Mouse (Mus musculus): ENCODE results near the gene Gm21972. TPM values are rescaled to one million over a fixed set of nuclear protein-coding genes. Genes with fewer than 3 reads are reported as not detected.

The Gm21972 gene
- total and polyA plus RNA-seq, 3 experiments: 0.47 to 78.8 (median 4.4) TPM

DNA sequence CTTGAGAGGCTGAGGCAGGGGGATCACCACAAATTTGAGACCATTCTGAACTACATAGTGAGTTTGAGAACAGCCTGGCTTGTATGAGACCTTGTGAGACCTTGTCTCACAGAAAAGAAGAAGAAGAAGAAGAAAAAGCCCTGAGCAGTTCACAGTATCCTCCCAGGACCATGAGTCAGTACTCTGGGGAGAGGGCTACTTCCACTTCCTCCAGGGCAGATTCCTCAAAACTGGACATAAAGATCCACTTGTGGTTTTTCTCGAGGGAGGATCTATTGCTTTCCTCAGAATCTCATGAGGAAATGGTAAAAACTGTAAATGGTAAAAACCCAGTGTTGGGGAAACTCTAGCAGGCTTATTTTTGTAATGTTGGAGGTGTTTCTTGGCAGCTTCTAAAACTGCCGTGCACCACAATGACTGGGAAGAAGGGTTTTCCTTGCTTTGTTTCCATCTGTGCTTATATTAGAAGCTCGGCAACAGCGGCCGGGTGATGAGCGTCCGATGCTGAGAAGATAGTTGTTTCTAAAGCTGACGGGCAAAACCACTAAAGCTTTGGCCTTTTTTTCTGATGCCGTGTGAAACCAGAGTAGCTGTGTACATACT lies 69.3 kb downstream of the Gm21972 start:
- H3K79me2 ChIP-seq (replicated peaks; ENCODE audit: control insufficient read depth, extremely low read depth, insufficient read depth, poor library complexity, severe bottlenecking): no peaks in the 10 kb centered on the region
- H3K4me1 ChIP-seq (ENCODE audit: control insufficient read depth in 1 of 2, insufficient read depth in 2 of 2): no peaks in the 10 kb centered on the region
- H3K4me2 ChIP-seq (ENCODE audit: insufficient read depth, low read depth, poor library complexity, severe bottlenecking): no peak overlapping the region
- H3K36me3 ChIP-seq (replicated peaks in 1 of 2; ENCODE audit: control insufficient read depth in 1 of 2, insufficient read depth in 1 of 2, low read length in 1 of 2): peaks cover 51 to 87% of the 10 kb centered on the region in 2 experiments
- DNase-seq (ENCODE audit: extremely low read depth): no peak
- no peak for TF ChIP-seq EP300 (IDR thresholded peaks at IDR 0.05; ENCODE audit: low read length)
- no peak for TF ChIP-seq CHD1 (IDR thresholded peaks at IDR 0.05; ENCODE audit: low read depth, low read length)
- TF ChIP-seq MEF2A (IDR thresholded peaks at IDR 0.05; ENCODE audit: borderline replicate concordance, low read depth, low read length): no peak
- TF ChIP-seq POLR2AphosphoS2 (IDR thresholded peaks at IDR 0.05; ENCODE audit: low read depth, low read length): no peak
- TF ChIP-seq TBP (conservative IDR thresholded peaks at IDR 0.05; ENCODE audit: low read depth, low read length): no peak
- no peak for TF ChIP-seq CHD2 (IDR thresholded peaks at IDR 0.05; ENCODE audit: low read length)
- no peak for TF ChIP-seq MAZ (IDR thresholded peaks at IDR 0.05; ENCODE audit: low read depth, low read length)
- no peak for TF ChIP-seq MXI1 (IDR thresholded peaks at IDR 0.05; ENCODE audit: low read depth, low read length)
- no peak for TF ChIP-seq TCF12 (IDR thresholded peaks at IDR 0.05; ENCODE audit: low read depth, low read length)
- TF ChIP-seq BHLHE40 (IDR thresholded peaks at IDR 0.05; ENCODE audit: low read depth, low read length): no peak
- no peak for TF ChIP-seq PAX5 (IDR thresholded peaks at IDR 0.05; ENCODE audit: low read length)
- TF ChIP-seq E2F4 (IDR thresholded peaks at IDR 0.05; ENCODE audit: insufficient replicate concordance, low read depth, low read length): no peak
- TF ChIP-seq ZKSCAN1 (IDR thresholded peaks at IDR 0.05; ENCODE audit: borderline replicate concordance, low read depth, low read length): no peak
- TF ChIP-seq KAT2A (IDR thresholded peaks at IDR 0.05; ENCODE audit: insufficient replicate concordance, low read length): no peak
- TF ChIP-seq CTCF (conservative IDR thresholded peaks at IDR 0.05 in 1 of 2, IDR thresholded peaks at IDR 0.05 in 1 of 2; ENCODE audit: low read depth in 2 of 2, low read length in 2 of 2): no peak
- H3K9ac ChIP-seq (ENCODE audit: insufficient read depth, low read depth): no peak overlapping the region
- dilution Hi-C loops (cut with MboI; ENCODE audit: extremely low pct_ligation_motif_present, extremely low pct_unique_long_range_greater_than_20kb, low sequenced_read_pairs): no loop called here
- in situ Hi-C loops (cut with MboI; ENCODE audit: low pct_ligation_motif_present, low pct_unique_long_range_greater_than_20kb, low sequenced_read_pairs): no loop called here
- no peak overlapping the region for H3K27ac ChIP-seq (ENCODE audit: insufficient read depth, low read depth)
- H3K9me3 ChIP-seq (replicated peaks; ENCODE audit: low read length): no peaks in the 10 kb centered on the region
- no peaks in the 10 kb centered on the region for H3K27me3 ChIP-seq (replicated peaks)
- H3K4me3 ChIP-seq (replicated peaks in 1 of 3; ENCODE audit: low read depth in 2 of 3, low read length in 2 of 3, poor library complexity in 1 of 3): no peak overlapping the region

DNA sequence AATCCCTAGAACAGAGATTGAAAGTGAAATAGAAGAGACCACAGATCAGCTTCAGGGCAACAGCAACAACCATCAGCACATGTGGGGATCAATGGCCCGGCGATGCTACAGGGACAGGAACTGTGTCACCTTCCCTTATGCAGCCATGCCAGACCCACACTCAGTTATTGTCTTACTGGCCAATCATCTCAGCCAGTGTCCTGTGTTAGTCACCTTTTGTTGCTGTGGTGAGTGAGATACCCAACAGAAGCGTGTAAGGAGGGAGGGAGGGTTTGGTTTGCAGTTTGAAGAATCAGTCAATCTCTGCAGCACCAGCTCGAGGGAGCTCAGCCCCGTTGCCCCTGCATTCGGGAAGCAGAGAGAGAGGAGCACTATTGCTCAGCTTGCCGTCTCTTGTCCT lies 77.2 kb downstream of the Gm21972 start:
- dilution Hi-C loops (cut with MboI; ENCODE audit: extremely low pct_ligation_motif_present, extremely low pct_unique_long_range_greater_than_20kb, low sequenced_read_pairs) (no loop called here), in situ Hi-C loops (cut with MboI; ENCODE audit: low pct_ligation_motif_present, low pct_unique_long_range_greater_than_20kb, low sequenced_read_pairs) (no loop called here)
- Histone ChIP-seq H3K4me3 (replicated peaks in 1 of 3; ENCODE audit: low read depth in 2 of 3, low read length in 2 of 3, poor library complexity in 1 of 3) (no peak overlapping the region), H3K9ac (ENCODE audit: insufficient read depth, low read depth) (no peak overlapping the region), H3K4me2 (ENCODE audit: insufficient read depth, low read depth, poor library complexity, severe bottlenecking) (no peak overlapping the region), H3K4me1 (ENCODE audit: control insufficient read depth in 1 of 2, insufficient read depth in 2 of 2) (peaks cover 0 to 16% of the 10 kb centered on the region in 2 experiments; a peak in 2 of 4 replicates), H3K9me3 (replicated peaks; ENCODE audit: low read length) (no peaks in the 10 kb centered on the region), H3K36me3 (replicated peaks in 1 of 2; ENCODE audit: control insufficient read depth in 1 of 2, insufficient read depth in 1 of 2, low read length in 1 of 2) (peaks cover 33 to 76% of the 10 kb centered on the region in 2 experiments), H3K27ac (ENCODE audit: insufficient read depth, low read depth) (no peak overlapping the region), H3K27me3 (replicated peaks) (no peaks in the 10 kb centered on the region), H3K79me2 (replicated peaks; ENCODE audit: control insufficient read depth, extremely low read depth, insufficient read depth, poor library complexity, severe bottlenecking) (no peaks in the 10 kb centered on the region)
- no peak for DNase-seq (ENCODE audit: extremely low read depth)
- TF ChIP-seq ELF1 (IDR thresholded peaks at IDR 0.05; ENCODE audit: low read depth, low read length) (no peak), CHD2 (IDR thresholded peaks at IDR 0.05; ENCODE audit: low read length) (no peak), CHD1 (IDR thresholded peaks at IDR 0.05; ENCODE audit: low read depth, low read length) (no peak), KAT2A (IDR thresholded peaks at IDR 0.05; ENCODE audit: insufficient replicate concordance, low read length) (no peak), GABPA (IDR thresholded peaks at IDR 0.05; ENCODE audit: insufficient replicate concordance, low read depth, low read length) (no peak), NRF1 (IDR thresholded peaks at IDR 0.05; ENCODE audit: low read depth, low read length) (no peak), UBTF (IDR thresholded peaks at IDR 0.05; ENCODE audit: low read depth, low read length) (no peak), MEF2A (IDR thresholded peaks at IDR 0.05; ENCODE audit: borderline replicate concordance, low read depth, low read length) (no peak), TBP (conservative IDR thresholded peaks at IDR 0.05; ENCODE audit: low read depth, low read length) (no peak), MXI1 (IDR thresholded peaks at IDR 0.05; ENCODE audit: low read depth, low read length) (no peak)

All from CH12.LX (cell line).